Mouse (Mus musculus): Measurements from ENCODE around the gene Moxd1. TPM values are rescaled to one million over a fixed set of nuclear protein-coding genes. Genes with fewer than 3 reads are reported as not detected.

Moxd1 gene
- not detected for total RNA-seq (2023)

DNA sequence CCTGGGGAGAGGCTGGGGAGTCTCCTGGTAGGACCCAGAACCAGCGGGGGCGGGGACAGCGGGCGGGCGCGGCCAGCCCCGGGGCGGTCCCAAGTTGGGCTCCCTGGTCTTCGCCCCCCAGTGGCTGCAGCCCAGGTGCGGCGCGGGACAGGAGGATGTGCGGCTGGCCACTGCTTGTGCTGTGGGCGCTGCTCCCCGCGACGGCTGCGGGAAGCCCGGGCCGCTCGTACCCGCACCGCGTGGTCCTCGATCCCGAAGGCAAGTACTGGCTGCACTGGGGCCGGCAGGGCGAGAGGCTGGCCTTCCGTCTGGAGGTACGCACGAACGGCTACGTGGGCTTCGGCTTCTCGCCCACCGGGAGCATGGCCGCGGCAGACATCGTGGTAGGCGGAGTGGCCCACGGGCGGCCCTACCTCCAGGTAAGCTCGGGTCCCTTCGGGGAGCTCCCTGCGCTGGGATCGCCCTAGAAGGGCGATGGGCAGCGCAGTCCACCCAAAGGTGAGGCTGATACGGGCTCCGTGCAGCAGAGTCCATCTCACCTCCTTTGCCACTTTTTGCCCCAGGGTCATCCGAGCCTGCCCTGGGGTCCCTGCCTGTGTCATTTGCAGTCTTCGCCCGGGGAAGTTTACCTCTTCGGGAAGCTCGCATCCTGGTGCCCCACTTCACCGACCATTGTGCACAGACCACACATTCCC lies at the start of gene Moxd1:
Gene Moxd1, plus strand, starts transcription at position 69 of the 695 bp plus-strand sequence.

Other genes starting within 250 kb of the Moxd1 start
- gene Taar6, start 237.9 kb upstream of the Moxd1 start, total RNA-seq (2023) = not detected
- gene Taar7a, start 230.0 kb upstream of the Moxd1 start, total RNA-seq (2023) = not detected
- gene Taar7b, start 223.6 kb upstream of the Moxd1 start, total RNA-seq (2023) = not detected
- gene Taar7d, start 196.3 kb upstream of the Moxd1 start, total RNA-seq (2023) = not detected
- gene Taar7e, start 185.9 kb upstream of the Moxd1 start, total RNA-seq (2023) = not detected
- gene Taar7f, start 174.0 kb upstream of the Moxd1 start, total RNA-seq (2023) = not detected
- gene Taar8a, start 147.0 kb upstream of the Moxd1 start, total RNA-seq (2023) = not detected
- not detected for gene Taar8b, start 131.2 kb upstream of the Moxd1 start, total RNA-seq (2023)
- not detected for gene Taar8c, start 121.6 kb upstream of the Moxd1 start, total RNA-seq (2023)
- not detected for gene Taar9, start 114.0 kb upstream of the Moxd1 start, total RNA-seq (2023)
- 100 to 1,000 TPM; 103 to 104 TPM for gene Stx7, start 74.2 kb upstream of the Moxd1 start, total RNA-seq (2023)